Mouse (Mus musculus) left cerebral cortex, adult 2 months (tissue): ENCODE results near the gene Hist1h3f. TPM values are rescaled to one million over a fixed set of nuclear protein-coding genes. Genes with fewer than 3 reads are reported as not detected.

ENCODE experiments used
- DNase-seq, 2 experiments: peaks; one replicate each; pipeline ENCODE4 v3.0.0; 2021 to 2022; ENCODE audit warnings: low spot score in 2 of 2, mixed read lengths in 1 of 2; ENCODE audit errors: extremely low spot score in 1 of 2
- H3K27ac ChIP-seq: fragments of 200-600 bp; 2 replicates; pipeline ENCODE4 v1.8.1; 2022
- H3K4me3 ChIP-seq: fragments of 200-600 bp; 2 replicates; pipeline ENCODE4 v1.8.1; 2022
- CTCF ChIP-seq: fragments of 200-600 bp; IDR thresholded peaks from 2 replicates; pipeline ENCODE4 v1.8.1; 2022; ENCODE audit warnings: antibody characterized with exemption, mild to moderate bottlenecking, moderate library complexity
- intact Hi-C: fragments of 180-260 bp; cut with DNase I; formaldehyde crosslinking; loops from one replicate; pipeline ENCODE4 v1.15.1; 2025
- long read RNA-seq, 2 experiments: library from polyadenylated mRNA; stranded (forward); transcript quantifications; one replicate each; pipeline ENCODE4 v2.0.0; 2021; ENCODE audit warnings: borderline mapping rate in 2 of 2
- total RNA-seq, 2 experiments: library from RNA; stranded (reverse); gene quantifications; 2 replicates each; pipeline ENCODE4 v1.2.3; 2021

Hist1h3f gene
- total RNA-seq = 10 to 100 TPM; 12.9 to 15.5 TPM
- long read RNA-seq, experiment 1 = 0 reads
- long read RNA-seq, experiment 2 = 0 reads

GRCm38 (mm10) chr13:23543965-23544786 is at the start of gene Hist1h3f:
Hist1h3f (plus strand) TSS chr13:23544052.
- peak within 1 kb of the TSS; percentile 72 for H3K27ac ChIP-seq
- H3K4me3 ChIP-seq = peak within 1 kb of the TSS; percentile 63
- intact Hi-C loops = no loop called here
- peak; percentile 63 to 75 for DNase-seq
- TF ChIP-seq CTCF = no peak

DNA sequence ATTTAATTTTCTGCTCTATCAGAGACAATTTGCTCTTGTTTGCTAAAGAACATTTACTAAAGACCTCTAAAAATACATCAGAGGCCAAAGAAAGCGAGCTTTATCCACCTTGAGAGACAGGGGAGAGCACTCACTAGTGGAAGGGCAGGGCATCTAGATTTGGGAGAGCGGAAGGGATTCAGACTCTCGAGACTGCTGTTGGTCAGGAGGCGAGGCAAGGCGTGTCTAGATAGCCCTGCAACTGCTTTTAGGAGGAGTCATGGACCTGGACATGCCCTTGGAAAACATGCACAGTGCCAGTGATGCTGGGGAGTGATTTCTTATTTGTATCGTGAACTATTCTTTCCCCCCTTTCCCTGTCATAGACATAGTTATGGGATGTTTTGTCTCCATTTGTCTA is 48.3 kb upstream of the Hist1h3f start:
- intact Hi-C loops = no loop called here
- Histone ChIP-seq H3K27ac (no peak overlapping the region), H3K4me3 (no peak overlapping the region)
- no peak for TF ChIP-seq CTCF
- DNase-seq = no peak

DNA sequence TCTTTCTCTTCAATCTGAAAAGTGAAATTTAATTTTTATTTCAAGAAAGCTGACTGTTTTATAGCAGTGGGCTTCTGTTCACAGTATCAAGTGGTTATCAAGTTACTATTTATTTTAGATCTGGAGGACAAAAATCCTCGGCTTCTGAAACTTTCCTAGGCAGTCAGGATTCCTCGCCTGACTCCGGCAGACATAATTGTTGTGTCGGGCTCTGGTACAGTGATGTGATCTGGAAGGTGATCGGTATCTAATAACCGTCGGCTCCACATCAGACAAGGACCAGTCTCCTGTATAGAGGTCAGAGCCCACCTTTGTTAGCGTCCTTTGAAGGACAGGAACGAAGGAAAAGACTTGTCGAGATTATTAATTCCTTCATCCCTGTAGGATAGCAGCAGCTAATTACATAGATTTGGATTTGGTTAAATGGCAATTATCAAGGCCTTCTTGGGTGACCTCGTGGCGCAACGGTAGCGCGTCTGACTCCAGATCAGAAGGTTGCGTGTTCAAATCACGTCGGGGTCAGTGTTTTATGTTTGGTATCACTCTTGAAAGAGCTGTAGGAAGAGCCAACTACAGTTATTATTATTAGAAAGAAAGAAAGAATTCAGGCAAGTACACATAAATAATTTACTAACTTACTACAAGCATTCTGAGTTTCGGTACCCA is 46.1 kb upstream of the Hist1h3f start:
- H3K4me3 ChIP-seq = peak overlapping the region; percentile 31; the same call in 1 of the 2 replicates
- intact Hi-C loops = no loop called here
- TF ChIP-seq CTCF = no peak
- H3K27ac ChIP-seq = no peak overlapping the region
- DNase-seq = peak; percentile 49

- intact Hi-C loops = no loop called here
- no peak for DNase-seq
- no peak overlapping the region for H3K27ac ChIP-seq
- TF ChIP-seq CTCF = no peak
- peak overlapping the region; percentile 31; the same call in 1 of the 2 replicates for H3K4me3 ChIP-seq
Observed at GRCm38 (mm10) chr13:23498653-23499052, 45.2 kb upstream of the Hist1h3f start.

DNA sequence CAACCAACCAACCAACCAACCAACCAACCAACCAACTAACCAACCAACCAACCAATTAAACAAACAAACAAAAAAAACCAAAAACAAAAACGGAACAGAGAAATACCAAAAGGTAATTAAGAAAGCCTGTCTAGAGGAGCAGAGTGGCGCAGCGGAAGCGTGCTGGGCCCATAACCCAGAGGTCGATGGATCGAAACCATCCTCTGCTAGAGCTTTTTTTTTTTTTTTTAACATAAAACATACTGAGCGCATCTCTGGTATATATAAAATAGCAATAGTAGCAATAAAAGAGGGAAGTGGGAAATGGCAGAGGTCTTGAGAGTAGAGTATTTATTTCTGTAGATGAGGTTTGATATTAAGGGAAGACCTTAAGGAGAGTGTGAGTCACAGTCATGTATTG is 43.9 kb upstream of the Hist1h3f start:
- no peak for TF ChIP-seq CTCF
- intact Hi-C loops = loop anchor here (2.0 to 5.0 kb wide), 2 partner anchors 17 to 48 kb away; no protein-coding TSS in a partner anchor
- DNase-seq = no peak
- no peak overlapping the region for H3K4me3 ChIP-seq
- no peak overlapping the region for H3K27ac ChIP-seq

DNA sequence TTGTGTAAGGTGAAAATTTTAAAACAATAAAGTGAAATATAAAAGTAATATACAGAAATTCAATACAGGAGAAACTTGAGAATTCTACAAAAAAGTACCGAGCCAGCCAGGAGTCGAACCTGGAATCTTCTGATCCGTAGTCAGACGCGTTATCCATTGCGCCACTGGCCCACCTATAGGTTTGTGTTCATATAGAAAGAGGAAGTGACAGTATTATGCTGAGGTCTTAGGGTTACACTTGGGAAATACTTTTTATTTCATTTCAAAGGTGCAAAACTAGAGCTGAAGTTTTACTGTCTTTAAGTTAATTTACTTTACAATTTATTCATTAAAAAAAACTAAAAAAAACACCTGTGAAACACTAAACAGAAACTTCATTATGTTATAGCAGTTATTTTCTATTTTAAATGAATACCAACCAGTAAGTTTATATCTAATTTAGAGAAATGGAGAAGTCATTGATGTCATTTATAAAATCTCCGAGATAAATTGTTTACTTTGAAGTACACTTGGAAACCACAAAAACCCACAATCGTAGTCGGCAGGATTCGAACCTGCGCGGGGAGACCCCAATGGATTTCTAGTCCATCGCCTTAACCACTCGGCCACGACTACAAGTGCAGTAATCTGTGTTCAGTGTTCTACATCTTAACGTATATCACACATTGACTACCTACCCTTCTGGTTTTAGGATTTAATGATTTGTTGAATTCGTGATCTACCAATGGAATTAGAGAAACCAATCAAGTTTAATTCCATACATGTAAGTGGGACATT is 43.2 kb upstream of the Hist1h3f start:
- intact Hi-C loops = loop anchor here (2.0 to 5.0 kb wide), 2 partner anchors 16 to 48 kb away; no protein-coding TSS in a partner anchor
- no peak overlapping the region for H3K27ac ChIP-seq
- no peak overlapping the region for H3K4me3 ChIP-seq
- no peak for TF ChIP-seq CTCF
- DNase-seq = peak; percentile 79 to 85

- H3K4me3 ChIP-seq = no peak overlapping the region
- intact Hi-C loops = loop anchor here (2.0 to 5.0 kb wide), 2 partner anchors 15 to 49 kb away; no protein-coding TSS in a partner anchor
- H3K27ac ChIP-seq = no peak overlapping the region
- no peak for DNase-seq
- TF ChIP-seq CTCF = no peak
Observed at GRCm38 (mm10) chr13:23501511-23501910, 42.3 kb upstream of the Hist1h3f start.

- H3K27ac ChIP-seq = no peak overlapping the region
- intact Hi-C loops = loop anchor here (5.0 kb wide), 1 partner anchor 50 kb away; no protein-coding TSS in a partner anchor
- no peak for DNase-seq
- no peak overlapping the region for H3K4me3 ChIP-seq
- no peak for TF ChIP-seq CTCF
Observed at GRCm38 (mm10) chr13:23502031-23502567, 41.8 kb upstream of the Hist1h3f start.

- H3K27ac ChIP-seq = no peak overlapping the region
- intact Hi-C loops = loop anchor here (5.0 kb wide), 1 partner anchor 51 kb away; no protein-coding TSS in a partner anchor
- no peak overlapping the region for H3K4me3 ChIP-seq
- no peak for TF ChIP-seq CTCF
- DNase-seq = no peak
Observed at GRCm38 (mm10) chr13:23502916-23503315, 40.9 kb upstream of the Hist1h3f start.

- TF ChIP-seq CTCF = no peak
- Histone ChIP-seq H3K4me3 (no peak overlapping the region), H3K27ac (no peak overlapping the region)
- intact Hi-C loops = loop anchor here (5.0 kb wide), 1 partner anchor 51 kb away; no protein-coding TSS in a partner anchor
- peak; percentile 53 to 63 for DNase-seq
Observed at GRCm38 (mm10) chr13:23503797-23504196, 40.1 kb upstream of the Hist1h3f start.
